Mouse (Mus musculus) MEL (cell line): ENCODE data around the gene Palb2. TPM values are rescaled to one million over a fixed set of nuclear protein-coding genes. Genes with fewer than 3 reads are reported as not detected.
"Not testable (repeated sequence)": the region's sequence is repeated elsewhere in the genome, so short reads cannot be mapped to it uniquely, and the experiment has no call there.

Experiments
- DNase-seq: peaks from one replicate; pipeline ENCODE4 v3.0.0; 2011; ENCODE audit warnings: low read depth, low spot score
- H3K27ac ChIP-seq: 2 replicates; pipeline ENCODE4 v1.5.1; 2012; ENCODE audit warnings: low read depth, mild to moderate bottlenecking, control low read depth, low read length, moderate library complexity; ENCODE audit not compliant: control insufficient read depth
- H3K27me3 ChIP-seq, 2 experiments: fragments of 150-350 bp in 1 of 2; sonication (generic) in 1 of 2; 2 replicates each; pipeline ENCODE4 v1.6.1; 2012; ENCODE audit warnings: low read length in 2 of 2, mild to moderate bottlenecking in 2 of 2, improper control_type of control experiment in 1 of 2, moderate library complexity in 1 of 2; ENCODE audit not compliant: insufficient read depth in 2 of 2, control insufficient read depth in 1 of 2
- H3K36me3 ChIP-seq, 2 experiments: 2 replicates each; pipeline ENCODE4 v1.6.1; 2012 to 2014; ENCODE audit warnings: low read length in 2 of 2, improper control_type of control experiment in 1 of 2, inconsistent platforms in 1 of 2, mild to moderate bottlenecking in 1 of 2; ENCODE audit not compliant: insufficient read depth in 2 of 2, control insufficient read depth in 1 of 2
- H3K4me1 ChIP-seq, 2 experiments: fragments of 150-350 bp in 1 of 2; sonication (generic) in 1 of 2; 2 replicates each; pipeline ENCODE4 v1.6.1; 2012; ENCODE audit warnings: low read length in 2 of 2, improper control_type of control experiment in 1 of 2, mild to moderate bottlenecking in 1 of 2; ENCODE audit not compliant: insufficient read depth in 2 of 2, control insufficient read depth in 1 of 2
- H3K4me3 ChIP-seq, 2 experiments: fragments of 150-350 bp in 1 of 2; sonication (generic) in 1 of 2; 2 replicates each; pipeline ENCODE4 v1.5.1; 2012; ENCODE audit warnings: low read depth in 2 of 2, low read length in 2 of 2, mild to moderate bottlenecking in 2 of 2, moderate library complexity in 2 of 2, control low read depth in 1 of 2, improper control_type of control experiment in 1 of 2; ENCODE audit not compliant: control insufficient read depth in 1 of 2, insufficient read depth in 1 of 2
- H3K79me2 ChIP-seq: 2 replicates; pipeline ENCODE4 v1.6.1; 2012; ENCODE audit warnings: mild to moderate bottlenecking, low read length, moderate library complexity; ENCODE audit not compliant: control insufficient read depth, poor library complexity, insufficient read depth
- H3K9ac ChIP-seq: 2 replicates; pipeline ENCODE4 v1.6.1; 2012; ENCODE audit warnings: low read depth, mild to moderate bottlenecking, control low read depth, low read length, moderate library complexity; ENCODE audit not compliant: control insufficient read depth, poor library complexity, severe bottlenecking
- H3K9me3 ChIP-seq: fragments of 150-350 bp; sonication (generic); replicated peaks from 2 replicates; pipeline ENCODE4 v1.6.1; 2012; ENCODE audit warnings: mild to moderate bottlenecking, low read length, improper control_type of control experiment, moderate library complexity; ENCODE audit not compliant: insufficient read depth
- CHD1 ChIP-seq: IDR thresholded peaks from 2 replicates; pipeline ENCODE4 v1.6.1; 2012; ENCODE audit warnings: low read depth, mild to moderate bottlenecking, inconsistent platforms, low read length, improper control_type of control experiment
- CTCF ChIP-seq, 3 experiments: IDR thresholded peaks in 2 of 3; conservative IDR thresholded peaks in 1 of 3; 2 replicates each; pipeline ENCODE4 v1.5.1; 2011 to 2012; ENCODE audit warnings: low read length in 3 of 3, low read depth in 2 of 3, mild to moderate bottlenecking in 2 of 3, improper control_type of control experiment in 1 of 3, inconsistent platforms in 1 of 3, mixed read lengths in 1 of 3, moderate library complexity in 1 of 3; ENCODE audit not compliant: control insufficient read depth in 1 of 3, insufficient read depth in 1 of 3, poor library complexity in 1 of 3, severe bottlenecking in 1 of 3
- ELF1 ChIP-seq: IDR thresholded peaks from 2 replicates; pipeline ENCODE4 v1.6.1; 2014; ENCODE audit warnings: low read depth, mild to moderate bottlenecking, inconsistent platforms, low read length, improper control_type of control experiment, moderate library complexity
- HCFC1 ChIP-seq: IDR thresholded peaks from 2 replicates; pipeline ENCODE4 v1.6.1; 2012; ENCODE audit warnings: low read depth, mild to moderate bottlenecking, inconsistent platforms, low read length, improper control_type of control experiment, moderate library complexity
- MAX ChIP-seq: IDR thresholded peaks from 2 replicates; pipeline ENCODE4 v1.6.1; 2011; ENCODE audit warnings: low read length, improper control_type of control experiment
- MAZ ChIP-seq: IDR thresholded peaks from 2 replicates; pipeline ENCODE4 v1.6.1; 2012; ENCODE audit warnings: low read depth, mild to moderate bottlenecking, inconsistent platforms, low read length, improper control_type of control experiment
- MXI1 ChIP-seq: IDR thresholded peaks from 2 replicates; pipeline ENCODE4 v1.6.1; 2011; ENCODE audit warnings: mild to moderate bottlenecking, low read depth, low read length, improper control_type of control experiment
- MYB ChIP-seq: IDR thresholded peaks from 2 replicates; pipeline ENCODE4 v1.6.1; 2011; ENCODE audit warnings: mild to moderate bottlenecking, low read depth, low read length, improper control_type of control experiment
- POLR2AphosphoS2 ChIP-seq: IDR thresholded peaks from 2 replicates; pipeline ENCODE4 v1.6.1; 2011; ENCODE audit warnings: low read length, improper control_type of control experiment
- RAD21 ChIP-seq: IDR thresholded peaks from 2 replicates; pipeline ENCODE4 v1.6.1; 2011; ENCODE audit warnings: mild to moderate bottlenecking, low read depth, low read length, improper control_type of control experiment
- SIN3A ChIP-seq: IDR thresholded peaks from 2 replicates; pipeline ENCODE4 v1.6.1; 2012; ENCODE audit warnings: low read length, improper control_type of control experiment, inconsistent platforms
- SMC3 ChIP-seq: IDR thresholded peaks from 2 replicates; pipeline ENCODE4 v1.6.1; 2011; ENCODE audit warnings: low read depth, low read length, improper control_type of control experiment
- TBP ChIP-seq: IDR thresholded peaks from 2 replicates; pipeline ENCODE4 v1.8.0; 2011; ENCODE audit warnings: low read depth, low read length, improper control_type of control experiment
- ZNF384 ChIP-seq: IDR thresholded peaks from 2 replicates; pipeline ENCODE4 v1.6.1; 2012; ENCODE audit warnings: low read depth, mild to moderate bottlenecking, inconsistent platforms, low read length, improper control_type of control experiment
- polyA plus RNA-seq, 2 experiments: library from polyadenylated mRNA; stranded (reverse) in 1 of 2; unstranded in 1 of 2; fragments of >175 nt in 1 of 2; fragments of >200 nt in 1 of 2; gene quantifications; 2 replicates each; pipeline versions ENCODE4 v1.2.1 to v1.2.4; 2012; ENCODE audit warnings: low replicate concordance in 2 of 2, low read depth in 1 of 2; ENCODE audit not compliant: insufficient read length in 2 of 2, insufficient read depth in 1 of 2, missing spikeins in 1 of 2
- total RNA-seq: library from RNA; depleted of rRNA; stranded (reverse); fragments of 300-350 nt; gene quantifications from 2 replicates; pipeline ENCODE4 v1.2.3, GENCODE M21; 2012

Gene Palb2
- total and polyA plus RNA-seq, 3 experiments: 17.7 to 20.8 TPM; not detected in 1

GRCm38 (mm10) chr7:122101014-122101746 is 31.6 kb downstream of the Palb2 start:
- H3K36me3 ChIP-seq: peaks cover 10 to 17% of the 10 kb centered on the region in 2 experiments
- not testable (repeated sequence) for H3K27ac ChIP-seq

GRCm38 (mm10) chr7:122099222-122099621 is 33.6 kb downstream of the Palb2 start:
- DNase-seq: peak; percentile 79
- Histone ChIP-seq H3K27ac (no peak overlapping the region), H3K79me2 (peaks cover 25% of the 10 kb centered on the region), H3K27me3 (no peaks in the 10 kb centered on the region), H3K9ac (no peak overlapping the region), H3K4me1 (peaks cover 6 to 22% of the 10 kb centered on the region in 2 experiments; a peak in 3 of 4 replicates), H3K4me3 (no peak overlapping the region), H3K36me3 (peaks cover 17 to 21% of the 10 kb centered on the region in 2 experiments), H3K9me3 (no peaks in the 10 kb centered on the region)
- TF ChIP-seq CTCF (IDR thresholded peaks at IDR 0.05 in 2 of 3, conservative IDR thresholded peaks at IDR 0.05 in 1 of 3; ENCODE audit: control insufficient read depth in 1 of 3, insufficient read depth in 1 of 3, low read depth in 2 of 3, low read length in 3 of 3, poor library complexity in 1 of 3, severe bottlenecking in 1 of 3) (peak; percentile 62 to 98 (median 83)), RAD21 (peak; percentile 55), HCFC1 (0 out of 2 replicates have a peak, but pooled peaks have one; percentile 15), TBP (0 out of 2 replicates have a peak, but pooled peaks have one; percentile 24), SMC3 (peak; percentile 32; the same call in 1 of the 2 replicates), ELF1 (0 out of 2 replicates have a peak, but pooled peaks have one; percentile 13), SIN3A (0 out of 2 replicates have a peak, but pooled peaks have one; percentile 12), MXI1 (no peak), MYB (no peak)

More at GRCm38 (mm10) chr7:122101014-122101746, 31.6 kb downstream of the Palb2 start:
- peaks cover 6 to 22% of the 10 kb centered on the region in 2 experiments; a peak in 3 of 4 replicates for H3K4me1 ChIP-seq
- H3K79me2 ChIP-seq: peaks cover 25% of the 10 kb centered on the region
- H3K9me3 ChIP-seq, H3K27me3 ChIP-seq: not testable (repeated sequence)
- H3K9ac ChIP-seq: peak overlapping the region; percentile 70
- TF ChIP-seq MAX: peak; percentile 68
- TF ChIP-seq CHD1: peak; percentile 67; the same call in 1 of the 2 replicates
- 0 out of 2 replicates have a peak, but pooled peaks have one; percentile 21 for TF ChIP-seq MAZ
- TF ChIP-seq ZNF384: peak; percentile 72
- TF ChIP-seq POLR2AphosphoS2: peak; percentile 57; the same call in 1 of the 2 replicates
- TF ChIP-seq, all 39 proteins: peak for 5; not testable (repeated sequence) for 34
- DNase-seq: peak; percentile 51
- H3K4me3 ChIP-seq: peak overlapping the region; percentile 55 to 76
